Mouse (Mus musculus) right cerebral cortex, adult 18-20 months (tissue): Measurements from ENCODE around the gene Gfi1b.

Experiments used
- DNase-seq: peaks from one replicate; pipeline ENCODE4 v3.0.0; 2022; ENCODE audit warnings: mixed read lengths

Gfi1b gene

DNA sequence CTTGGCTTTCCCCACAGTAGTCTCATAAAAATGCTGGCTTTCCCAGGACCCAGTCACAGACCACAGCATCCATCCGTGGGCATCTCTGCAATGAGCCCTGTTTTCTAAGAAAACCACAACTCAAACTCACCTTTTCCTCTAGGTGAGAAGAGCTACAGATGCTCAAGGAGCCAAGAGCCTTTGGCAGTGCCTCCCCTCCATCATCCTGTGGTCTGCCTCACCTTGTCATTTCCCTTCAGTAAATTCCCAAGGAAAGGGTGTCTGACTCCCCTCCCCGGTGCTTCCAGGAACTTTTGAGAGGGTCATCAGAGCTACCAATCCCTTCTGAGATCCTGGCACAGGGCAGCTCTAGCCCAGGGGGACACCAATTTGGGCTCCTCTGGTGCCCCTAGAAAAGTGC, 671 bp downstream of the Gfi1b start:
- no peak for DNase-seq

- DNase-seq, result no peak
These were observed 1.3 kb downstream of the Gfi1b start for GRCm38 (mm10) chr2:28620522-28620921.

GRCm38 (mm10) chr2:28619369-28619768, 2.4 kb downstream of the Gfi1b start:
- DNase-seq, result no peak

DNA sequence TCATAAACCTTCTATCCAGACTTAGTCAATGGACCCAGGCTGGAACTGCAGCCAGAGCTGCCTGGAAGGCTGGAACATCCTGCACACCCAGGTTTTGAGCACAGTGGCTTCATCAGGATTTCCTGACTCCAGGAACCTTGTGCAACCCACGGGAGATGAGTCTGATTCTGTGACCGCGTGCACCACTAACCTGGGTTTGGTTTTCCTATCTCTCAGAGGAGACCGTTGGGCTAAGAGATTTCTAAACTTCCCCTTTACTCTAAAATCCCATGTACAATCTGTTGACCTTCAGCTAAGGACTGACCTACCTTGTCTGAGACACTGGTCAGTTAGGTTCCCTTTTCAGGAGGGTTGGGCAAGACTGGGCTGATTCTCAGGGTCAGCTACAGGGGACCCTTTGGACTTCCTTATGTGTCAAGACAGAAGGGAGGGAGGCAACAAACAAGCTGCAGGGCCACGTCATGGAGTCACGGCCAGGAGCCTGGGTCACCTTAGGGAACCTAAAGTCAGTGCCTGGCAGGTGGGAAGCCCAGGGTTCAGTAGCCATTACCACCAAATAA, 2.9 kb downstream of the Gfi1b start:
- no peak for DNase-seq

GRCm38 (mm10) chr2:28617498-28618486, 4.0 kb downstream of the Gfi1b start:
- DNase-seq, result no peak

GRCm38 (mm10) chr2:28616874-28617273, 4.9 kb downstream of the Gfi1b start:
- DNase-seq, result no peak

GRCm38 (mm10) chr2:28616358-28616757, 5.4 kb downstream of the Gfi1b start:
- no peak for DNase-seq

GRCm38 (mm10) chr2:28613599-28613998, 8.2 kb downstream of the Gfi1b start:
- no peak for DNase-seq

- DNase-seq, result no peak
These were observed 9.2 kb downstream of the Gfi1b start for GRCm38 (mm10) chr2:28612436-28613063.

DNA sequence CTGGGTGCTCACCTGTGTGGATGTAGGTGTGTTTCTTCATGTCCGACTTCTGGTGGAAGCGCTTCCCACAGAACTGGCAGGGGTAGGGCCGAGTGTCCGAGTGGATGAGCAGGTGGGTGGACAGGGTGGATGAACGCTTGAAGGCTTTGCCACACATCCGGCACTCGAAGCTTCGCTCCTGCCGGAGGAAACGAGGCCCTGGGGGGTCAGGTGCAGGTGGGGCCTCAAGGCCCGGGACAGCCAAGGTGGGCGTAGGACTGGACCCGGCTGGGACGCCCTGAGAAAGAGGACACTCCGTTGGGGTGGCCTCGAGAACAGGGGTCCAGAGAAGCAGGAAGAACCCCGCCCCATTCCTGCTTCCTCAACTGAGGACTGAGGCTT, 10.4 kb downstream of the Gfi1b start:
- DNase-seq, result no peak

DNA sequence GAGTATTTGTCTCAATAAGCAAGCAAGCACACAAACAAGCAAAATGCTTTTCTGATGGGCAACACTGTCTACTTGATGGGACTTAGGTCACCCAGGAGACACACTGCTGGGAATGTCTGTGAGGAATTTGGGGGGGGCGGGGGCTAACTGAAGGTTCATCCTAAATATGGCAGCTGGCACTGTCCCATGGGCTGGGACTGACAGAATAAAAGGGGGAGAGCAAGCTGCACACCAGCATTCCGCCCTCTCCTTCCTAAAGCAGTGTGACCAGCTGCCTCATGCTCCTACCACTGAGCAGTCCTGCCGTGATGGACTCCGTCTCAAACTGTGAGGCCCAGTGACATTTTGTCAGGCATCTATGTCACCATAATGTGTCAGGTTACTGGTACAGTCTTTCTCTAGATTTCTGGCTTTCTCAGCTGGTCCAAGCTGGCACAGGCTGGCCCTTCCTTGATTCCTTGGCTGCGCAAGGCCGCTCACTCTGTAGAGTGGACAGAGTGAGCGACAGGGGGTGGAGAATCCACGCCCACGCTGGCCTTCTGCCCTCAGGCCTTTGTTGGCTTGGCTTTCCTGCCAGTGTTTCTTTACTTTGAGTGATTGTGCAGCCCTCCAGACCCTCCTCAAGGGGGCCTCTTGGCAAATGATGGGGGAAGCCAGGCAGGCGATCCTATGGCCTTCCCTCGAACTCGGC, 10.9 kb downstream of the Gfi1b start:
- no peak for DNase-seq

GRCm38 (mm10) chr2:28609851-28610250, 11.9 kb downstream of the Gfi1b start:
- DNase-seq, result no peak

- no peak for DNase-seq
These were observed 14.2 kb downstream of the Gfi1b start for GRCm38 (mm10) chr2:28607341-28608165.

GRCm38 (mm10) chr2:28606601-28607340, 15.0 kb downstream of the Gfi1b start:
- no peak for DNase-seq

- no peak for DNase-seq
These were observed 15.8 kb downstream of the Gfi1b start for GRCm38 (mm10) chr2:28605789-28606541.

- no peak for DNase-seq
These were observed 18.2 kb downstream of the Gfi1b start for GRCm38 (mm10) chr2:28603542-28603941.

GRCm38 (mm10) chr2:28601720-28602590, 19.8 kb downstream of the Gfi1b start:
- DNase-seq, result no peak

DNA sequence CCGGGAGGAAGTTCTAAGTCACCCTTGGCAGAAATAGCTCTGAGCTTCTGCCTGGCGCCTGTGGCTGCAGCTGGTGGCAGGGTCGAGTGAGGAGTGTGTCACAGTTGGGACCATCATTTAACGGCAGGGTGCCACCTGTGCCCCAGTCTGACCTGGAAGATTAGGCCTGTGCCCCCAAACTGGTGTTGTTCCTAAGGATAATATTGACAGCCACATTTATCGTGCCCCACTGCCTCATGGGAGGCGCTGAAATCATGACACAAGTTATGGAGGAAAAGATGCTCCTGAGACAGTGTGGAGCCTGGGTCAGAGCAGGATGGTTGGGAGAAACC, 22.2 kb downstream of the Gfi1b start:
- no peak for DNase-seq

DNA sequence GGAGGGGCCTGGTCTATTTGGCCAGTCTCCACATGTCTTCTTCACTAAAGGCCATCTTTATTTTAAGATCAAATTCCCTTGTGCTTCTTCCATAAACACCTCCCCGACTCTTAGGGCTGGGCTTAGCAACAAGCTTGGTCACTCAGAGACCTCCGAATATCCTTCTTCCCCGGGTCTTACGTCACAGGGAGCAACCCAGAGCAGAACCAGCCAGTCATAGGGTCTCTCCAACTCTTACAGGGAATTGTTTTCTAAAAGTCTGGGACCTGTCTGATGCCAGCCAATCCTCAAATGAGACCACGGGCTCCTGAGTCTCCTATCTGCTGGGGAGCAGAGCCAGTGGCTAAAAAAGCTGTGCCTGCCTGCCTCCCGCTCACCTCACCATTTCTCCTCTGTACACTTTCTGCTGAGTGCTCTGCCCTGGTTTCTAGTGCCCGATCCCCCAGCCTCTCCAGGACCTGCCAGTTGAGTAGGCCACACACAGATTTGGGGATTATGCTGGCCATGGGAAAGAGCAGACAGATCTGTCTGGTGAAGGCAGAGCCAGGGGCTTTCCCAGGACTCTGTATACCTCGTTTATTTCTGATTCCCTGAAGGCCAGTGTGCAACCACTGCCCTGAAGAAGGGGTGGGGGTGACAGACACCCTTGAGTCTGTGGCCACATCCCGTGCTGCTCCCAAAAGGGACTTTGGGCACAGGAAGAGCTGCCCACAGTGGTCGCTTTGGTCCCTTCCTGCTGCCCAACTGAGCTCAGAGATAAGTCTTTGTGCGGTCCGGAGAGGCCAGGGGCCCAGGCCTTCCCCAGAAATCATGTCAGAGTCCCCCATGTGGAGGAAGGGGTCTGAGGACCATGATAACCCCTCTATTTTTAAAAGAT, 22.9 kb downstream of the Gfi1b start:
- no peak for DNase-seq
